Mouse (Mus musculus) neural tube, embryonic 11.5 days (tissue): Measurements from ENCODE around the gene Sema3a. TPM values are rescaled to one million over a fixed set of nuclear protein-coding genes. Genes with fewer than 3 reads are reported as not detected.

Source experiments
- ATAC-seq: fragments of 200-750 bp; cut with Nextera tagmentation; 2 replicates; pipeline ENCODE4 v1.8.0; 2017; ENCODE audit warnings: moderate number of reproducible peaks, mild to moderate bottlenecking, moderate TSS enrichment, moderate library complexity; ENCODE audit not compliant: insufficient read depth, low FRiP score, low TSS enrichment
- DNase-seq: peaks from one replicate; pipeline ENCODE4 v3.0.0-alpha.2; 2015; ENCODE audit warnings: low spot score
- H3K27ac ChIP-seq: fragments of 300-500 bp; sonication (generic); 2 replicates; pipeline ENCODE4 v1.5.1; 2014; ENCODE audit warnings: low read depth, mild to moderate bottlenecking, low read length
- H3K27me3 ChIP-seq: fragments of 300-500 bp; sonication (generic); 2 replicates; pipeline ENCODE4 v1.6.1; 2014; ENCODE audit warnings: mild to moderate bottlenecking, low read length, mixed read lengths; ENCODE audit not compliant: control insufficient read depth, insufficient read depth
- H3K36me3 ChIP-seq: fragments of 300-500 bp; sonication (generic); 2 replicates; pipeline ENCODE4 v1.6.1; 2014; ENCODE audit warnings: mild to moderate bottlenecking, low read length, moderate library complexity, mixed read lengths; ENCODE audit not compliant: control insufficient read depth, insufficient read depth
- H3K4me1 ChIP-seq: fragments of 300-500 bp; sonication (generic); 2 replicates; pipeline ENCODE4 v1.6.1; 2014; ENCODE audit warnings: low read length, mixed read lengths; ENCODE audit not compliant: control insufficient read depth, insufficient read depth
- H3K4me2 ChIP-seq: fragments of 300-500 bp; sonication (generic); 2 replicates; pipeline ENCODE4 v1.6.1; 2014; ENCODE audit warnings: low read depth, mild to moderate bottlenecking, moderate library complexity
- H3K4me3 ChIP-seq: fragments of 300-500 bp; sonication (generic); 2 replicates; pipeline ENCODE4 v1.5.1; 2014; ENCODE audit warnings: low read depth, low read length
- H3K9ac ChIP-seq: fragments of 300-500 bp; sonication (generic); 2 replicates; pipeline ENCODE4 v1.6.1; 2014; ENCODE audit warnings: mild to moderate bottlenecking, low read length
- H3K9me3 ChIP-seq: fragments of 300-500 bp; sonication (generic); 2 replicates; pipeline ENCODE4 v1.6.1; 2016; ENCODE audit warnings: low read length; ENCODE audit not compliant: control insufficient read depth
- WGBS: fragments of 180-500 bp; shearing (Covaris S2); extraction: QIAGEN DNeasy Blood & Tissue Kit; methylation state at CpG from one replicate; pipeline ENCODE4 v1.1.7; 2014; 5-methylcytosine and 5-hydroxymethylcytosine counted together
- polyA plus RNA-seq: library from polyadenylated mRNA; unstranded; fragments of >200 nt; fragmentation: Nextera tagmentation; extraction: Ambion mirVana; gene quantifications from 2 replicates; pipeline ENCODE4 v1.2.1, GENCODE M21; 2014

Sema3a gene
- polyA plus RNA-seq, 1 experiment from 2014 or later, result 32.2 TPM

DNA sequence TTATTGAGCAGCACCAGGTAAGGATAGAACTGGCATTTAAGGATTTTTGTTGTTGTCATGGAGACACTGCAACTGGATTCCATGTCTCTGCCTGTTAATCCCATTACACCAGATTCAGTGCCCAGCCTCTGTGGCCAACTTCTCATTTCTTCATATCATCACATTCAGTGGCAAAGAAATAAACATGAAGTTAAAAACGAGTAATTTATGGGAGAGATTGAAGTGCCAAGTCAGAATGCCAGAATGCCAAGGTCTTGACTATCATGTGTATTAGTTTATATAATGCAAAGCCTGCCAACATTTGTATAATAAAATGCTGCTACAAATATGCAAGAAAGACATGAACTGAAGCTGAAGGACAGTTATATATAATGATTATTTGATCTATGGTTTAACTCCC lies 131.1 kb downstream of the Sema3a start:
- no peak overlapping the region for H3K27ac ChIP-seq
- H3K4me1 ChIP-seq, result no peaks in the 10 kb centered on the region
- no peaks in the 10 kb centered on the region for H3K27me3 ChIP-seq
- WGBS, result 86% methylated on average over 1 of the region's 1 CpGs
- no peak overlapping the region for H3K9ac ChIP-seq
- no peaks in the 10 kb centered on the region for H3K9me3 ChIP-seq
- no peaks in the 10 kb centered on the region for H3K36me3 ChIP-seq
- DNase-seq, result no peak
- no peak overlapping the region for H3K4me3 ChIP-seq
- H3K4me2 ChIP-seq, result no peak overlapping the region
- ATAC-seq, result no peak

- ATAC-seq (peak; percentile 74), DNase-seq (no peak)
- WGBS, result 74% methylated on average over 2 of the region's 2 CpGs
- no peak overlapping the region for H3K4me3 ChIP-seq
- no peaks in the 10 kb centered on the region for H3K36me3 ChIP-seq
- no peak overlapping the region for H3K9ac ChIP-seq
- H3K27ac ChIP-seq, result no peak overlapping the region
- no peaks in the 10 kb centered on the region for H3K4me1 ChIP-seq
- no peak overlapping the region for H3K4me2 ChIP-seq
- no peaks in the 10 kb centered on the region for H3K27me3 ChIP-seq
- no peaks in the 10 kb centered on the region for H3K9me3 ChIP-seq
These were observed 137.9 kb downstream of the Sema3a start for GRCm38 (mm10) chr5:13263087-13263486.

- Histone ChIP-seq H3K9ac (no peak overlapping the region), H3K4me3 (no peak overlapping the region), H3K27me3 (no peaks in the 10 kb centered on the region), H3K4me2 (no peak overlapping the region), H3K27ac (no peak overlapping the region), H3K36me3 (no peaks in the 10 kb centered on the region), H3K4me1 (no peaks in the 10 kb centered on the region), H3K9me3 (no peaks in the 10 kb centered on the region)
- 78% methylated on average over 3 of the region's 3 CpGs for WGBS
- DNase-seq (no peak), ATAC-seq (peak; percentile 26)
These were observed 138.3 kb downstream of the Sema3a start for GRCm38 (mm10) chr5:13263539-13263938.

DNA sequence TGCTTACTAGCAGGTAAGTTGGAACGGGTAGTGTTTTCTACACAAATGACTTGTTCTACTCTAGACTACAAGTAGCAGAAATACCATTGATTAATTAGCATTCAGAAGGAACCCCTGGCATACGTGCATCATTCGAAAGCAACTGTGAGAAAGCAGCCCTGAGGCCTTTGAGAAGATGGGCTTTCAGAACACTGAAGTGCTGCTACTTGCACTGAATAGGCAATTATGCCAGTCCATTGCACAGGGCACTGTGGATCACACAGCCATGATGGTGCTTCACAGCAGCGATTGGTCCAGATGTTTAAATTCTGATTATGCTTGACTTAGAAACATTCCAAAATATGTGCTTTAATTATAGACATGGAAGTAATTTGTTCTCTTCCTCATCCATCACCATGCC lies 187.5 kb downstream of the Sema3a start:
- Histone ChIP-seq H3K27ac (no peak overlapping the region), H3K9ac (no peak overlapping the region), H3K4me2 (no peak overlapping the region), H3K27me3 (no peaks in the 10 kb centered on the region), H3K4me3 (no peak overlapping the region), H3K36me3 (no peaks in the 10 kb centered on the region), H3K9me3 (no peaks in the 10 kb centered on the region), H3K4me1 (no peaks in the 10 kb centered on the region)
- 43% methylated on average over 4 of the region's 4 CpGs for WGBS
- peak; percentile 79 for ATAC-seq
- DNase-seq, result peak; percentile 28

DNA sequence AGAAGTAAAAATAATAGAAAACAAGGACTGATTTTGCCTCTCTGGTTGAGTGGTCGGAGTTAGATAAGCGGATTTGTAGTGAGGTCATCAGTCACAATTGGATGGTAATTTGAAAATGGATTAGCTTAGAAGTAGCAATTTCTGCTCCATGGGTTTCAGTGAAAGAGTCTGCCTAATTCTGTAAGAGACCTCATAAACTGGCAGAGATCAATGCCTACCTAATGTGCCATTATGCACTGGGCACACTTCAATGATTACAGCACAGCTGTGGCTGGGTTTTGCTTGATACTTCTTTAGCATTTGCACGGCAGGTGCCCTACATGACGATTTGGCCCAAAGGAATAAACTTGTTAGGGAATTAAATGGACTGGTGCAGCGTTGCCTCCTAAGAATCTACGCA lies 188.8 kb downstream of the Sema3a start:
- Histone ChIP-seq H3K4me1 (no peaks in the 10 kb centered on the region), H3K4me2 (no peak overlapping the region), H3K4me3 (no peak overlapping the region), H3K9me3 (no peaks in the 10 kb centered on the region), H3K27me3 (no peaks in the 10 kb centered on the region), H3K27ac (no peak overlapping the region), H3K9ac (no peak overlapping the region), H3K36me3 (no peaks in the 10 kb centered on the region)
- ATAC-seq, result peak; percentile 78
- WGBS, result 24% methylated on average over 6 of the region's 6 CpGs
- DNase-seq, result peak; percentile 20

GRCm38 (mm10) chr5:13318728-13319429 lies 193.7 kb downstream of the Sema3a start:
- Histone ChIP-seq H3K36me3 (no peaks in the 10 kb centered on the region), H3K4me3 (no peak overlapping the region), H3K27me3 (no peaks in the 10 kb centered on the region), H3K9ac (no peak overlapping the region), H3K27ac (no peak overlapping the region), H3K4me1 (no peaks in the 10 kb centered on the region), H3K9me3 (no peaks in the 10 kb centered on the region), H3K4me2 (no peak overlapping the region)
- 52% methylated on average over 5 of the region's 5 CpGs for WGBS
- ATAC-seq (no peak), DNase-seq (no peak)

DNA sequence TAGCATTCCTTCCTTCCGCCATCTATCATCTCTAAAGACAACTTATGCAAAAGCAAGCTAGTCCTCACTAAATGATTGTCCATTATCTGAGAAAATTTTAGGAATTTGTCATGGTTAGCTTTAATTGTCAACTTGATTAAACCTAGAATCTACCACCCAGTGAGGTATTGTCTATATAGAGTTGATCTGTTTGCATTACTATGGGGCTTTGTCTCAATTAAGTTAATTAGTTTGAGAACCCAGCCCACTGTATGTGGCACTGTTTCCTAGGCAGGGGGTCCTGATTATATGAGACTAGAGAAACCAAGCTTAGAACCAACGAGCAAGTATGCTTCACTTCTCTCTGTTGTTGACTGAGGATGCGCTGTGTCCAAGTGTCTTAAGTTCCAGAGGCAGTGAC lies 194.9 kb downstream of the Sema3a start:
- no peak for DNase-seq
- H3K27me3 ChIP-seq, result no peaks in the 10 kb centered on the region
- H3K27ac ChIP-seq, result no peak overlapping the region
- no peak for ATAC-seq
- 70% methylated on average over 3 of the region's 3 CpGs for WGBS
- H3K9ac ChIP-seq, result no peak overlapping the region
- H3K4me2 ChIP-seq, result no peak overlapping the region
- no peak overlapping the region for H3K4me3 ChIP-seq
- H3K4me1 ChIP-seq, result no peaks in the 10 kb centered on the region
- H3K9me3 ChIP-seq, result no peaks in the 10 kb centered on the region
- H3K36me3 ChIP-seq, result no peaks in the 10 kb centered on the region

- Histone ChIP-seq H3K9ac (no peak overlapping the region), H3K27ac (no peak overlapping the region), H3K4me1 (no peaks in the 10 kb centered on the region), H3K36me3 (no peaks in the 10 kb centered on the region), H3K4me3 (no peak overlapping the region), H3K27me3 (no peaks in the 10 kb centered on the region), H3K4me2 (no peak overlapping the region), H3K9me3 (no peaks in the 10 kb centered on the region)
- DNase-seq (no peak), ATAC-seq (no peak)
- 81% methylated on average over 5 of the region's 5 CpGs for WGBS
These were observed 202.1 kb downstream of the Sema3a start for GRCm38 (mm10) chr5:13327281-13327680.

DNA sequence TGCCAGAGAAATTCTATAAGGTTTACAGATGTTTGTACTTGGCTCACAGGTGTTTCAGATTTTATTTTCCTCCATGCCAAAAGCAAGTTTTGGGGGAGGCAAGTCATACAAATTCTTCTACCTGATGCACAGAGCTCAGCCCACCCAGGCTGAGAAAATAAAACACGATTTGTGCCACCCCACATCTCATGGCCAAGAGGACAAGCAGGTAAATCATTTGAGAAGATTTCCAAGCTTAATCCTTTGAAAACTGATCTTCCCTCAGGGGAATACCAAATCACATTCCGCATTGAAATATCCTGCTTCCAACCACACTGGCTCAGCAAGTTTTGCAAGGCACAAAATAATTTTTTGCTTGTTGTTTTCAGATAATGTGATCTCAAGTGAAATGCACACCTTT lies 206.2 kb downstream of the Sema3a start:
- ATAC-seq (no peak), DNase-seq (no peak)
- no peak overlapping the region for H3K4me3 ChIP-seq
- H3K36me3 ChIP-seq, result no peaks in the 10 kb centered on the region
- WGBS, result 46% methylated on average over 2 of the region's 2 CpGs
- no peak overlapping the region for H3K9ac ChIP-seq
- H3K27ac ChIP-seq, result no peak overlapping the region
- H3K4me2 ChIP-seq, result no peak overlapping the region
- no peaks in the 10 kb centered on the region for H3K27me3 ChIP-seq
- H3K4me1 ChIP-seq, result no peaks in the 10 kb centered on the region
- H3K9me3 ChIP-seq, result no peaks in the 10 kb centered on the region
